In the genomic region with DNA sequence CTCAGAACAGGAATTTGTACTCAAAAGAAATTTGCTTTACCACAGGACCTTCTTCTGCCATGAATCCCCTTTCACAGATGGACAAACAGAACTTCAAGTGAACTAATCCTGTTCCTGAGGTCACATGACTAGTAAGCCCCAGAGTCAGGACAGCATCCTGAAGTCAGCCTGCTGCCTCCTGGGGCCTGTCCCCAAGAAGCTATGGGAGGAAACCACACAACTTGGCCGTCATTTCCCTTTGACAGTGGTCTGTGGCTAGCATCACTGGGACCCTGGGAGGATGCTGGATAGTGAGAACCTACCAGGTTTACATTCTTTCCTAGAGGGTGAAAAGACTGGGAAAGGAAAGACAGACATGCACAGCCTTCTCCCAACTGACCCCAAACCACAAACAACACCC, we compare ENCODE assay signal across 18 mouse cellular contexts. TPM values are rescaled to one million over a fixed set of nuclear protein-coding genes. Genes with fewer than 3 reads are reported as not detected.
"Had no signal": no experiment of that assay in that cellular context is flagged by ENCODE, and none has a peak within 500 bp of the region (broad histone marks: within the 10 kb centered on the region; RNA-seq: fewer than 3 reads in every experiment).

No protein-coding gene starts in this region.

- H3K4me3 ChIP-seq: megakaryocyte, embryonic 14.5 days; midbrain, embryonic 13.5 days; midbrain, embryonic 15.5 days; neural tube, embryonic 12.5 days; stomach, embryonic 15.5 days had no signal

- H3K27me3 ChIP-seq: midbrain, embryonic 13.5 days; midbrain, embryonic 15.5 days; neural tube, embryonic 12.5 days; stomach, embryonic 15.5 days had no signal

- H3K4me1 ChIP-seq: midbrain, embryonic 13.5 days; midbrain, embryonic 15.5 days; neural tube, embryonic 12.5 days had no signal

- H3K9ac ChIP-seq: liver, embryonic 14.5 days; lung, embryonic 14.5 days; midbrain, embryonic 13.5 days; midbrain, embryonic 15.5 days; neural tube, embryonic 12.5 days; stomach, embryonic 15.5 days had no signal

- H3K36me3 ChIP-seq: midbrain, embryonic 13.5 days; midbrain, embryonic 15.5 days; neural tube, embryonic 12.5 days; stomach, embryonic 15.5 days had no signal

- ATAC-seq: midbrain, embryonic 13.5 days; midbrain, embryonic 15.5 days had no signal

- DNase-seq: lung, adult 18-20 months; lung, postnatal 4 days; right cerebral cortex, postnatal 25 days; right cerebral cortex, postnatal 4 days; thymus, postnatal 14 days; thymus, postnatal 36 days had no signal

- H3K9me3 ChIP-seq: midbrain, embryonic 13.5 days; midbrain, embryonic 15.5 days; neural tube, embryonic 12.5 days; stomach, embryonic 15.5 days had no signal

- H3K27ac ChIP-seq: liver, embryonic 14.5 days; midbrain, embryonic 13.5 days; midbrain, embryonic 15.5 days; neural tube, embryonic 12.5 days; stomach, embryonic 15.5 days; stomach, postnatal 0 days had no signal

RNA-seq across cellular contexts. Expression of a gene that starts 5.1 kb away (rescaled TPM):
- total RNA-seq: monocyte, adult 5-6 weeks; neutrophil, adult 5-6 weeks had no signal
- polyA plus RNA-seq: midbrain, embryonic 11.5 days; neural tube, embryonic 12.5 days; small intestine, adult 2 months had no signal

RNA-seq across cellular contexts. Expression of a gene that starts 58.4 kb away (rescaled TPM):
- total RNA-seq: monocyte, adult 5-6 weeks; neutrophil, adult 5-6 weeks had no signal
